Mouse (Mus musculus) heart, adult 2 months (tissue): ENCODE data around the gene D7Ertd443e. TPM values are rescaled to one million over a fixed set of nuclear protein-coding genes. Genes with fewer than 3 reads are reported as not detected.

Source experiments
- DNase-seq, 2 experiments: peaks; one replicate each; pipeline ENCODE4 v3.0.0; 2021
- H3K27ac ChIP-seq: fragments of 200-600 bp; 2 replicates; pipeline ENCODE4 v1.8.1; 2022
- H3K27me3 ChIP-seq: fragments of 200-500 bp; 2 replicates; pipeline ENCODE4 v1.6.1; 2012; ENCODE audit warnings: mild to moderate bottlenecking, low read length, inconsistent platforms, mixed read lengths; ENCODE audit not compliant: control insufficient read depth, insufficient read depth
- H3K36me3 ChIP-seq: fragments of 200-500 bp; 2 replicates; pipeline ENCODE4 v1.6.1; 2012; ENCODE audit warnings: low read length, inconsistent platforms; ENCODE audit not compliant: control insufficient read depth, insufficient read depth
- H3K4me1 ChIP-seq: fragments of 200-500 bp; 2 replicates; pipeline ENCODE4 v1.6.1; 2011; ENCODE audit warnings: low read length; ENCODE audit not compliant: control insufficient read depth, insufficient read depth
- H3K4me3 ChIP-seq: fragments of 200-600 bp; 2 replicates; pipeline ENCODE4 v1.8.1; 2022
- H3K79me2 ChIP-seq: fragments of 200-500 bp; replicated peaks from 2 replicates; pipeline ENCODE4 v1.6.1; 2012; ENCODE audit warnings: mild to moderate bottlenecking, inconsistent platforms, low read length, moderate library complexity, mixed read lengths; ENCODE audit not compliant: control insufficient read depth, insufficient read depth
- H3K9ac ChIP-seq: fragments of 200-500 bp; 2 replicates; pipeline ENCODE4 v1.6.1; 2012; ENCODE audit warnings: low read depth, mild to moderate bottlenecking, control low read depth, inconsistent platforms, low read length, mixed read lengths
- CTCF ChIP-seq: fragments of 200-600 bp; IDR thresholded peaks from 2 replicates; pipeline ENCODE4 v1.8.1; 2022; ENCODE audit warnings: antibody characterized with exemption, mild to moderate bottlenecking, moderate library complexity
- EP300 ChIP-seq: fragments of 200-500 bp; IDR thresholded peaks from 2 replicates; pipeline ENCODE4 v1.6.1; 2011; ENCODE audit warnings: low read depth, low read length, control low read depth; ENCODE audit not compliant: insufficient read depth
- POLR2A ChIP-seq: fragments of 200-500 bp; IDR thresholded peaks from 2 replicates; pipeline ENCODE4 v1.6.1; 2011; ENCODE audit warnings: mild to moderate bottlenecking, low read depth, low read length, control low read depth; ENCODE audit not compliant: insufficient read depth
- WGBS: fragments of 180-500 bp; shearing (Covaris S2); methylation state at CpG from one replicate; pipeline ENCODE4 v1.1.7; 2018; 5-methylcytosine and 5-hydroxymethylcytosine counted together
- intact Hi-C: fragments of 180-260 bp; cut with DNase I; formaldehyde crosslinking; loops from one replicate; pipeline ENCODE4 v1.15.1; 2025
- polyA plus RNA-seq: library from polyadenylated mRNA; depleted of rRNA; stranded (reverse); fragments of >200 nt; gene quantifications from 2 replicates; pipeline ENCODE4 v1.2.3, GENCODE M21; 2012
- total RNA-seq, 2 experiments: library from RNA; stranded (reverse); gene quantifications; 2 replicates each; pipeline ENCODE4 v1.2.3; 2021

D7Ertd443e gene
- total and polyA plus RNA-seq, 3 experiments: 1.5 to 6.1 (median 3.5) TPM

DNA sequence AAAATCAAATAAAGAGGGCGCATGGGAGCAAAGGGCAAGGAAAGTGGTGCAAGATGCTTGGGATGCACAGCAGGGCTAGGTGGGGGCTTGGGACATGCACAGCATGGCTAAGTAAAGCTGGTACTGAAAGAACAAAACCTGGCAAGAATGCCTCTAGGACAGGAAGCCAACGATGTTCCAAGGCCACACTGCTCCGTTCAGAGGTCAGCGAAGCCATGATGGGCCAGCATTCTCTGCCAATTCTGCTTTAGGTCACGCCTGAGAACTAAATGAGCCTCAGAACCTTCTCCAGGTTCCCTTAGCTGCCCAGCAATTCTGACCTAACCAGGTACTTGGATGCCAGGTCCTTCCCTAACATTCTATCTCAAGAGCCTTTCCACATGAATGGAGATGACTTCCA, 13.2 kb downstream of the D7Ertd443e start:
- WGBS: 41% methylated on average over 5 of the region's 5 CpGs
- Histone ChIP-seq H3K36me3 (no peaks in the 10 kb centered on the region), H3K4me1 (no peaks in the 10 kb centered on the region)

DNA sequence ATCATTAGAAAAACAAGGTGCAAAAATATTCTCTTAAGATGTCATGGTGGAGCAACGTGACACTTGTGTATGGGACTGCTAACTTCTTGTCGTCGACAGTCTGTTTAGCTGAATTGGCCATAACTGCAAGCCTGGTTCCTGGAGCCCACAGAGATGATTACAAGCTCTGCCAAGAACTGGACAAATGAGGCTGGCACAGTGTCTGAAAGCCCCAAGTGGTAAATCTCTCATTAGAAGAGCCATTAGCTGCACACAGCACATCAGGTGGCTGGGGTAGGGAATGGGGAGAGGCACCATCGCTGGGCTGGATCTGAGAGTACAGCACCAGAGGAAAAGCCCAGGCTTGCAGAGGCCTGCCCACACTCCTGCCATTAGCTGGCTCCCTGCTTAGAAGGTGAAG, 16.2 kb downstream of the D7Ertd443e start:
- Histone ChIP-seq H3K27me3 (no peaks in the 10 kb centered on the region; the same call in 1 of the 2 replicates), H3K4me1 (no peaks in the 10 kb centered on the region), H3K36me3 (no peaks in the 10 kb centered on the region), H3K9ac (no peak overlapping the region), H3K4me3 (no peak overlapping the region), H3K27ac (no peak overlapping the region), H3K79me2 (no peaks in the 10 kb centered on the region)
- TF ChIP-seq CTCF (no peak), EP300 (no peak), POLR2A (no peak)
- WGBS: 80% methylated on average over 4 of the region's 4 CpGs
- intact Hi-C loops: loop anchor here (10.0 kb wide), 1 partner anchor 54 kb away; no protein-coding TSS in a partner anchor
- DNase-seq: no peak

More for the DNA sequence above, 13.2 kb downstream of the D7Ertd443e start:
- no peak overlapping the region for H3K4me3 ChIP-seq
- H3K27ac ChIP-seq: no peak overlapping the region
- TF ChIP-seq POLR2A: no peak
- no peak for TF ChIP-seq CTCF
- TF ChIP-seq EP300: no peak
- H3K27me3 ChIP-seq: no peaks in the 10 kb centered on the region; the same call in 1 of the 2 replicates
- H3K9ac ChIP-seq: no peak overlapping the region
- no peaks in the 10 kb centered on the region for H3K79me2 ChIP-seq
- DNase-seq: no peak
- intact Hi-C loops: no loop called here

DNA sequence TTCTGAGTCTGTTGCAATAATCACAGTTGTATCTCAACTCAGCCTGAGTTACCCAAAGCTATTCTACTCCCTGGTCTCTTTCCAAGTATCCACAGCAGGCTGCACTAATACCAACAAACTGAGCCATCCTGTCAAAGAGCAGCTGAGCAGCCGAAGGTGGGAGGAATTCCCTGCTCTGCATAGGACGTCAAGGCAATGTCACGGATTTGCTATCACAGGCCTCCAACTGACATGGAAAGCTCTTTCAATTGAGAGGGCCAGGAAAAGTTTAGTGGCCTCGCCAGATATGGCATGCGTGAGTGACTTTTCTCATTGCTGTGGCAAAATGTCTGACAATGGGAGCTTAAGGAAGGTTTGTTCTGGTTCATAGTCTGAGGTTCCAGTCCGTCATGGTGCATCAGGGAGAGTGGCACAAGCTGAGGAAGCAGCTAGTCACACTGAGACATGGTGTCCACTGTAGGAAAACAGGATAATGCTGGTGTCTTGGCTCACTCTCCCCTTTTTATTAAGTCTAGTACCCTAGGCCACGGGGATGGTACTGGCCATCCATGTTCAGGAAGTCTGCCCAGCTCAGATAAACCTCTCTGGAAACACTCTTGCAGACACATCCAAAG, 23.1 kb downstream of the D7Ertd443e start:
- Histone ChIP-seq H3K36me3 (no peaks in the 10 kb centered on the region), H3K9ac (no peak overlapping the region), H3K79me2 (no peaks in the 10 kb centered on the region), H3K4me1 (no peaks in the 10 kb centered on the region), H3K27ac (no peak overlapping the region), H3K4me3 (no peak overlapping the region), H3K27me3 (no peaks in the 10 kb centered on the region)
- TF ChIP-seq EP300 (no peak), CTCF (no peak), POLR2A (no peak)
- 71% methylated on average over 7 of the region's 7 CpGs for WGBS
- intact Hi-C loops: loop anchor here (10.0 kb wide), 1 partner anchor 48 kb away; no protein-coding TSS in a partner anchor
- no peak for DNase-seq

DNA sequence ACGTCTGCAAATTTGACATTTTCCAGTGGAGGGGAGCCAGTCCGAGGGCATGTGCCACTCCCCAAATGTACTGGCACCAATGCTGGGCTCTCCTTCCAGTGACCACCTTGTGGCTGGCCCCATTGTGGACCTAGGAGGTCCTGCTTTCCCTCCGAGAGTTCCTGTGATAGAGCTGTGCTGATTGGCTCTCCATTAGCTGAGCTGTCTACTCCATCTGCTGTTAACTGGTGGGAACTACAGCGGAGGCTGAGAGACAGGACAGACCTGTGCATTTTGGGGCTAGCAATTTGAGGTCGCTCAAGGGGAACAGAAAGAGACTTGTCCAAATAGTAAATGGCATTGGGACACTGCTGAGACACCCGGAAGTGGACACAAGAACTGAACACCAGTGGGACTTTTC, 36.6 kb downstream of the D7Ertd443e start:
- no peaks in the 10 kb centered on the region for H3K4me1 ChIP-seq
- no peaks in the 10 kb centered on the region for H3K27me3 ChIP-seq
- no peak overlapping the region for H3K9ac ChIP-seq
- peak; percentile 34 to 38 for DNase-seq
- no peak overlapping the region for H3K27ac ChIP-seq
- H3K79me2 ChIP-seq: no peaks in the 10 kb centered on the region
- 27% methylated on average over 6 of the region's 6 CpGs for WGBS
- intact Hi-C loops: loop anchor here (1.0 to 2.0 kb wide), 4 partner anchors 86 to 544 kb away; no protein-coding TSS in a partner anchor
- peak; percentile 91 for TF ChIP-seq CTCF
- TF ChIP-seq EP300: 0 out of 2 replicates have a peak, but pooled peaks have one; percentile 66
- no peak for TF ChIP-seq POLR2A
- H3K4me3 ChIP-seq: no peak overlapping the region
- H3K36me3 ChIP-seq: no peaks in the 10 kb centered on the region

DNA sequence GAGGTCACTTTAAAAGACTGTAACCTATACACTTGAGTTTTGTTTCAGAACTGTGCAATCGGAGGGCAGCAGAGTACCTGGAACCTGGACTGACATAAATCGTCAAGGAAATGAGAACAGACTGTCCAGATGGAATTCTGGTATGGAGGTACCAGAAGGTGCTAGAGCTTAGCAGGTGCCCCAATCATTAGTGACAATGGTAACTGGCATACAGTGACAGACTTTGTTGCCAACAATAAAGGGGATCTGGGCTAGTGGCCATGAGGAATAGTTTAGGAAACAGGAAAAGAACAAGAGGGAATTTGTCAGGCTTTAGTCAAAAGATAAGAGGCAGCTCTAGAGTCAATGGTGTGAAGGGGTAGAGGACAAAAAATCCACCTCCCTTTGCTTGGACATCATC, 43.3 kb downstream of the D7Ertd443e start:
- H3K9ac ChIP-seq: no peak overlapping the region
- intact Hi-C loops: no loop called here
- TF ChIP-seq CTCF: no peak
- no peak for TF ChIP-seq POLR2A
- no peak for TF ChIP-seq EP300
- no peak for DNase-seq
- no peaks in the 10 kb centered on the region for H3K36me3 ChIP-seq
- H3K4me1 ChIP-seq: no peaks in the 10 kb centered on the region
- no peaks in the 10 kb centered on the region for H3K79me2 ChIP-seq
- no peak overlapping the region for H3K4me3 ChIP-seq
- H3K27ac ChIP-seq: no peak overlapping the region
- 68% methylated on average over 2 of the region's 2 CpGs for WGBS
- no peaks in the 10 kb centered on the region for H3K27me3 ChIP-seq

DNA sequence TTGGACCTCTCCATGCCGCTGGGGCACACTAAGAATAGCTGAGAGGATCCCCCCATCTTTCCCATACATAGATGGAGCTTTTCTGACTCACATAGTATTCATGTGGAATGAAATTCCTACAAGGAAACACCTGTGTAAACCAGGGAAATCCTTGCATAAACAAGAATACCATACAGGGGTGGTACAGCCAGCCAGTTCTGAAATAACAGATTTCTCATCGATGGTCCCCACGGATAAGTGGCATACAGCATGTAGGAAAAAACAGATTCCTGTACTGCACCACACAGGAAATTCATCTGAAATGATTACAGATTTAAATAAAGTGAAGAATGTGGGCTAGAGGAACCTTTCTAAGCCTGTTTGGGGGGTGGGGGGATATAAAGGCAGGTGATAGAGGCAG, 49.5 kb downstream of the D7Ertd443e start:
- WGBS: 54% methylated on average over 3 of the region's 3 CpGs
- Histone ChIP-seq H3K9ac (no peak overlapping the region), H3K27me3 (no peaks in the 10 kb centered on the region), H3K4me1 (no peaks in the 10 kb centered on the region), H3K27ac (no peak overlapping the region), H3K36me3 (no peaks in the 10 kb centered on the region), H3K79me2 (no peaks in the 10 kb centered on the region), H3K4me3 (no peak overlapping the region)
- intact Hi-C loops: no loop called here
- TF ChIP-seq CTCF: no peak
- no peak for TF ChIP-seq POLR2A
- TF ChIP-seq EP300: no peak
- no peak for DNase-seq
